Mouse (Mus musculus): Measurements from ENCODE around the gene Rsph14. TPM values are rescaled to one million over a fixed set of nuclear protein-coding genes. Genes with fewer than 3 reads are reported as not detected.
"Not testable (repeated sequence)": the region's sequence is repeated elsewhere in the genome, so short reads cannot be mapped to it uniquely, and the experiment has no call there.

Gene Rsph14
- total RNA-seq, 2 experiments from 2014 or later: 0.25 to 0.34 TPM

DNA sequence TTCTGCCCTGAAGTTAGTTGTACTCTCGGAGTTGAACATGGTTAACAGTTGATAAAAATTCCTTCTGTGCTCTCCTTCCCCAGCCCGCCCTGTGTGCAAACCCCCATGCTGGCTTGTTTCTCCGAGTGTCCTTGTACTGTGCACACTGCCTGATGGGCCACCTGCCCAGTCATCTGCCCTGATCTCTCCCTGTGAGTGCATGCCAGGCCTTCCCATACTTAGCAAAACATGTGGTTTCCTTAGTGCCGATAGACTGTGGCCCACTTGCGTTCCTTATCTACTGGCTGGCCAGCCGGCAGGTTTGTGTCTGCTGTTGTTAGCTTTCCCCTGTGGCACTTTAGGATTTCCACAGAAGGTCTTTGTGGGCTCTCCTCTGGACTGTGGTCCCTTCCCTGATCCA is 21.7 kb upstream of the Rsph14 start:
- DNase-seq (ENCODE audit: low spot score in 2 of 2): no peak

DNA sequence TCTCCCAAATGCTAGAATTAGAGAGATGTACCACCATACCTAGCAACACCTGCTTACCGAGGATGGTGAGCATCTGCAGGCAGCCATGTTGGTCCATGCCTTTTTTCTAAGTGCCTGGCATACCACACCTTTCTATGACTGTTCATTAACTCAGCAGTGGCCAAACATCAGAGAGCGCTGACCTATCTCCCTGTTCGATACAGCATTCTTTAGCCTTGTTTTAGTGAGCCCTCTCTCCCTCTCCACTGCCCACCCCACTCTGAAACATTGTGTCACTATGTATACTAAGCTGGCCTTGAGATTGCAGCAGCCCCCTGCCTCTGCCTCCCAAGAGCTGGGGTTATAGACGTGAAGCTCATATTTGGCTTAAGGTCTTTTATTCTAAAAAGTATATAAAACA is 21.3 kb upstream of the Rsph14 start:
- DNase-seq (ENCODE audit: low spot score in 2 of 2): no peak

DNA sequence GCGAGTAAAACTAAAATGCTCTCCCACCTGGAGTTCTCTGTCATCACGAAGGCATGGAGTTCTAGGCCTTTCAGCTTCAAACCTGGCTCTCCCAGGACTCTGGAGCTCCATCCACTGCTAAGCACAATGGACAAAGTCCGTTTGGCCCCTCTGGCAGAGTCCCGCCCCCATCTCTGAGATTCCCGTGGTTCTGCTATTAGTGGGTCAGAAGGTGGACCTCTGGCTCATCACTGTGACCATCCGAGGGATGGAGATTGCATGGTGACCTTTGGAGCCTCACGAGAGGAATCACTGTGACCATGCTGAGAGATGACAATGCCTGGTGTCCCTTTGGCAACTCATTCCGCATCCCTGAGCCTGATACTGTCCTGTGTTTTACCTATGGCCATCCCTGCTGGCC is 20.5 kb upstream of the Rsph14 start:
- no peak for DNase-seq (ENCODE audit: low spot score in 2 of 2)

DNA sequence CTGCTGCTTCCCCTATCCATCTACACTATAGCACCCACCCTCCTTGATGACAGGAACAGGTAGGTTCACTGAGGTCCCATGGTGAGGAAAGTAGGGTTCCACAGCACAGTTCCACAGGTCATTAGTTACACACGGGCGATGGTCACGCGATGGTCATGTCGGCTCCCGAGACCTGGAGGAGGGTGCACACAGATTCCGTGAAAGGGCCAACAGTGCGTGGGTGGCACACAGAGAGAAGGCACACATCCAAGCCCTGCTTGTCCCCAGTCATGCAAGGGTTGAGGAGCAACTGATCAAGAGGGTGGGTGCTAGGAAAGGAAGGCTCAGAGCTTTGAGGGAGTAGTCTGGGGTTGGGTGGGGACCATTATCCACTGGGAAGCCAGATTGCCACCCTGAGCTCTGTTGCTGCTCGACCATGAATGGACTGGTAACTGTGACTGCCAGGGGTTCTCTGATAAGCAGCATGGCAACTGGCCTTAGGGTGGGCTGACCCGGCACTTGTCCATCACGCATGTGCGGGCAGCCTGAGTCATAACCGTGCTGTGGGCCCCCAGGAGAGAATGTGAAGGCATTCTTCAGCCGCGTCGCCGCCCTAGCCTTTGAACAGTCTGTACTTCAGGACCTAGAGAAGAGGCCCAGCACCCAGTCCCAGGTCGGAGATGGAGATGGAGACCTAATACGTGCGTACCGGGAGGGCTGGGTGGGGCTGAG is 19.1 kb upstream of the Rsph14 start:
- DNase-seq (ENCODE audit: low spot score in 2 of 2): no peak

DNA sequence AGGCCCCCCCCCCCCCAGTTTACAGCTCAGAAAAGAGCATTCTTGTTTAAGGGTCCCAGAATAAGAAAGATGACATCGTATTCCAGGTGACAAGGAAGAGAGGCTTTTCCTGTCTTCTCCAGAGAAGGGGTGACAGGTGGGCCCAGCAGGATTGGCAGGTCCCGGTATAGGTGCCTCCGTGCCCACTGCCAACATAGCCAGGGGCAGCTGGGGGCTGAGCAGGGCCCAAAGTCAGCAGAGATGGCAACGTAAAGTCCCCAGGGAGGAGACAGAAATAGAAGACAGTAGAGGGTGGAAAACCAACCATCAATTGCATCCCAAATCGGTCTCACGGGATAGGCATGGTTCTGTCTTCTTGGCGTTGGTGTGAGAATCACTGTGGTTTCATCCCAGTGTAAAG is 16.3 kb upstream of the Rsph14 start:
- DNase-seq (ENCODE audit: low spot score in 2 of 2): no peak

DNA sequence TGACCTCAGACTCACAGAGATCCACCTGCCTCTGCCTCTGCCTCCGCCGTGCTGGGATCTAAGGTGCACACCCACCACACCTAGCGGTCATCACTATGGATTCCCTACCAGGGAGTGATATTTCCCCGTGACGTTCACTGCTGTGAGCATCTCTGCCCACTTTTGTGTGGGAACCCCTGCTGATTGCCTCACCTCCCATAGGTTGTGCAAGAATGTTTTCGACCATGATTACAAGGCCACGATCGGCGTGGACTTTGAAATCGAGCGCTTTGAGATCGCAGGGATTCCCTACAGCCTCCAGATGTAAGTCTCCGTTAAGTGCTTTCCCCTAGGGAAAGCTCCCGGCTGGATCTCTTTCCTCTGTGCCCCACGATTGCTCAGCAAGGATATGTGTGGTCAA is 13.4 kb upstream of the Rsph14 start:
- DNase-seq (ENCODE audit: low spot score in 2 of 2): no peak

DNA sequence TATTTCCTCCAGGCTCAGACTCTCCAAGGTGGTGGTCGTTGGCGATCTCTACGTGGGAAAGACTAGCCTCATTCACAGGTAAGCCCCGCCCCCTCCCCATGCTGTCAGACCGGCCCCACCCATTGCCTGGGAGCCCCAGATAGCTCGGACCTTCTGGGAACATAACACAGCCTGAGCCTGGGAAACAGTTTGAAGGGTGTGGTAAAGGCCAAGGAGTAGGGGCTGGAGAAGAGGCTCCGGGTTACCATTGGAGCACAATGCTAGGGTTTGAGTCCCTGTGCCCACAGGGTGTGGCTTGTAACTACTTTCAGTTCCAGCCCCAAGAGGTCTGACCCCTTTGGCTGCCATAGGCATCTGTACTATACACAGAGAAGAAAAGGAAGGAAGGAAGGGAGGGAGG is 12.1 kb upstream of the Rsph14 start:
- DNase-seq (ENCODE audit: low spot score in 2 of 2): no peak

DNA sequence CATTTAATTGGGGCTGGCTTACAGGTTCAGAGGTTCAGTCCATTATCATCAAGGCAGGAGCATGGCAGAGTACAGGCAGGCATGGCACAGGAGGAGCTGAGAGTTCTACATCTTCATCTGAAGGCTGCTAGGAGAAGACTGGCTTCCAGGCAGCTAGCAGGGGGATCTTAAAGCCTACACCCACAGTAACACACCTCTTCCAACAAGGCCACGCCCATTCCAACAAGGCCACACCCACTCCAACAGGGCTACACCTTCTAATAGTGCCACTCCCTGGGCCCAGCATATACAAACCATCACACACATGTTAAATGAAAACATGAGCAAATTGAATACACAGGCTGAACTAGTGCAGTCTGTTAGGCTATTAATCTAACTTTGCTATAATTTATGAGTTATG is 9.7 kb upstream of the Rsph14 start:
- not testable (repeated sequence) for DNase-seq (ENCODE audit: low spot score in 2 of 2)

DNA sequence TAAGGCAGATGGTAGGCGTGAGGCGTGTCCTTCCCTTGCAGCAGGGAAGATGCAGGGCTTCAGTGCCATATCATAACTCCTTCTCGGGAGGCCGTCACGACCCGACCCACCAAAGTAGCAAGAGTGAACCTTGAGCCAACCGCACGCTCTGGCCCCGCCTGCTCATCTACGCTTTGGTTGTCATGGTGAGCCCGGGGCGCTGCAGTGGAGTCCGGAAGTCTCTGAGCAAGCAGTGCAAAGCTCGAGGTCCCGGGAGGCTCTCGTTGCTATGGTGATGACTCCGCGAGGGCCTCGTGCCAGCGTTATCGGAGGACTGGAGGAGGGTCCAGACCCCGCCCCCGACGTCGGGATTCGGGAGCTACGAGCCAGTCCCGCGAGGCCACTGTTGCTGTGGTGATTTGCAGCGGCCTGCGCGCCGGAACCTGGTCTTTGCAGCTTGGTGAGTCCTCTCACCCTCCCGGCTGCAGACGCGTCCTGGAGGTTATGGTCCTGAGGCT is 4.5 kb upstream of the Rsph14 start, which contains the start of gene Rab36:
Rab36 (plus strand) TSS at position 176 of the 497 bp plus-strand sequence.
- peak; percentile 91 to 95 for DNase-seq (ENCODE audit: low spot score in 2 of 2)

DNA sequence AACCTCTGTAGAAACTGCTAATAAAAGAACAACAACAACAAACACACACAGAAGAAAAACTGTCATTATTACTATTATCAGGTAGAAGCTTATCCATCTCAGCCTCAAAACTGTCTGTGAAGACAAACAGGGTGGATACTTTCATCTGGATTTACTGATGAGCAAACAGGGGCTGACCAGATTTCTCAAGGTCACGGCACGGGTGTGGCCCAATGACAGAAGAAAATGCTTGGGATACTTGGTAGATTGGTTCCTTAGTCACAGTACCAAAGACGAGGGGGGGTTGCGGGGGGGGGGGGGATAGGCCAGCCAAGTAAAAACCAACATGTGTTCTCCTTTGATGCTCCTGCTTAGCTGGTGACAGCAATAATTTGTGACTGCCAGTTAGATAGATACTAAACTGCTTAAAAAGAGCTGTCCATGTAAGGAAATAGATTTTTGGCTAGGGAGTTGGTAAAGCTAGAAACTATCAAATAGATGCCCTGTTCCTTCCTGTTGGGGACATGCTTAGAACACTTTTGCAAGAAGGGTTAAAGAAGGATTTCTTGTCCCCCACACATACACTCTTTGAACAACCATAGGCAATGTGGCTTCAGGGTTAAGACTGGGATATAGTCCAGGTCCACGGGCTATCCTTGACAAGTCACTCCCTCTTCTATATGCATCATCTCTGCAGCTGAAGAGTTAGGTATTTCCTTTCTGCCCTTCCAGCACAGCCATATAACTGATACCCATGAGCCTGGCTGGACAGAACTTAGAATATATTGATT is 856 bp downstream of the Rsph14 start:
- no peak for DNase-seq (ENCODE audit: low spot score in 2 of 2)

DNA sequence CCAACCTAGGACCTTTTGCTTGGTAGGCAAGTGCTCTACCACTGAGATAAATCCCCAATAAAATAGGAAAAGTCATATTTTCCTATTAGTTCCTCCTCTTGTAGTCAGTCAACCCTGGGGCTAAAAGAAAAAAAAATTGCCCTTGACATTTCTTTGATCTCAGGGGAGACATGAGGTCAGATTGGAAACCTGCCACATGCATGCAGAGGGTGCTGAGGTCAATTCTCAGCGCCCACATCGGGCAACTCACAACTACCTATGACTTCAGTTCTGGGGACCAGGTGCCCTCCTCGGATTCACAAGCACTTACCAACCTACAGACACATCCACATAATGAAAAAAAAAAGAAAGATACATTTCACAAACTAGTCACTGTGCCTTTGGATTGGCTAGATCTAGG is 2.2 kb downstream of the Rsph14 start:
- DNase-seq (ENCODE audit: low spot score in 2 of 2): no peak

DNA sequence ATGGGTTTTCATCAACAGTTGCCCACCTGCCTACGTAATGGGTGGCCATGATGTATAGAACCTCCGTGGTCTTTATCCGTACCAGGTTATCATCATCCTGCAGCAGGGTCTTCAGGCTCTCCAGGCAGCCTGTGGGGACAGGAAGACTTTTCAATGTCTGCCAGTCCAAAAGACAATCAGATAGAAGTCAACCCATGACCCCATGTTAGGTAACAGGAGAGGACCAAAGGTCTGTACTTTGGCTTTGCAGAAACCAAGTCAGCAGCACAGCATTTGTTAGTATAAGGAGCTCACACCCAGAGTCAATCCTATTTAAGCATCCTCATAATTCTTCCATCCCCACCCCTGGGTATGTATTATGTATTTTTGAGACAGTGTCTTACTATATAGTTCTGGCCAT is 2.7 kb downstream of the Rsph14 start:
- DNase-seq (ENCODE audit: low spot score in 2 of 2): no peak

DNA sequence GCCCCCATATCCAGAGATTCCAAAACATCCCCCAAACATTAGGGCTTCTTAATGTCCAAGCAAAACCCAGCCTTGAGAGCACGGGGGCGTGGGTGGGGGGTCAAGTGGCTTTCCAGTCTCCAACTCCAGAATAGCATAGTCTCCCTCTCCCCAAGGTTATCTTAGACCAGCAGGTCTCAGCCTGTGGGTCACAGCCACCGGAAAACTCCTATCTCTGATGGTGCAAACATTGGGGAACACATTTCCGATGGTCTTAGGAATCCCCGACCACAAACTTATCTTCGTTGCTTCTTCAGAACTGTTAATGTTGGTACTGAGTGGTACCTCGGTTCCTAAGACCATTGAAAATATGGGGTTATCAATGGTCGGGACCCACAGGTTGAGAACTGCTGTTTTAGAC is 3.6 kb downstream of the Rsph14 start:
- no peak for DNase-seq (ENCODE audit: low spot score in 2 of 2)

DNA sequence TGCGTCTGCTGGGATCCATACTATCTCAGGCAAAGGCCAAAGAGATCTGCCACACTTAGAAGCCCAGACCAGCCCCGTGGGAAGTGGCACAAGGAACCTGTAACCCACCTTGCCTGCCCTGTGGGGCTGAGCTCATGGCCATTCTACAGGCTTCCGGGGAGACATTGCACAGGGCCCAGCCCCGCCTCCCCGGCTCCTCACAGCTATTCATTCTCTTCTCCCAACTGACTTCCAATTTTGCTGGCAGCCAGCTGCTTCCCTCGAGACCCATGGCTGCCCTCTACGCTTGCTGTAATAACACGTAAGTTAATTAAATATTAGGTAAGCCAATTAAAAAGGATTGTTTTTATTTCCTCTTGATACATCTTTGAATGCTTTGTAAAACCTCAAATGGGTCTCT is 5.9 kb downstream of the Rsph14 start:
- no peak for DNase-seq (ENCODE audit: low spot score in 2 of 2)

DNA sequence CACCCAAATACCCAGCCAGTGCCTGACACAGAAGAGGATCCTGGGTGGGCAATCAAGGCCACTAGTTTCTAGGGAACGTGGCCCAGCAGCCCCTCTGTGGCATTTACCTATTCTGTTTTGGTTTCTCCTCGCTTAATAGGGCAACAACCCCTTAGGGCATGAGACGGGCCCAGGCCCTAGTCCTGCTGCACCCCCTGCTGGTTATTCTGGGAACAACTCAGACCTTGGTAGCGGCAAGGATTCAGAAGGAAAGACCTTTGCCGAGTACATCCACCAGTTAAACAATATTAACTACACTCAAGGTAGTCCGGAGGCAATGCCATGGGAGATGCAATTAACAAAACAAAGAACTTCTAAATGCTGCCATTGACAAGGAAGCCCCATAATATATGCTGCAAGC is 11.2 kb downstream of the Rsph14 start:
- DNase-seq (ENCODE audit: low spot score in 2 of 2): peak; percentile 38 to 66

DNA sequence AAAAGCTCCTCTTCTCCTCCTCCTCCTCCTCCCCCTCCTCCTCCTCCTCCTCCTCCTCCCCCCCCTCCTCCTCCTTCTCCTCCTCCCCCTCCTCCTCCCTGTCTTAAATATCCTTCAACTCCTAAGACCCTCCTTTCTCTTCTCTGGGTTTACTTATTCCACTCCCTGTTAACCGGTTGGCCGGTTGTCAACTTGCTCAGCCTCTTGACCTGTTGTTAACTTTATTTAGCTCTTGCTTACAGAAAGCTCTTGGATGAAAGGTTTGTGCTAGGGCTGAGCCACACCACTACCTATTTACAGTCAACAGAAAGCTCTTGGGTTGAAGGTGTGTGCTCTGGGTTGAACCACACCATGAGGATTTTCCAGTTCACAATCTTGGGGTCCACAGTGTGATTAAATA is 12.1 kb downstream of the Rsph14 start:
- no peak for DNase-seq (ENCODE audit: low spot score in 2 of 2)

DNA sequence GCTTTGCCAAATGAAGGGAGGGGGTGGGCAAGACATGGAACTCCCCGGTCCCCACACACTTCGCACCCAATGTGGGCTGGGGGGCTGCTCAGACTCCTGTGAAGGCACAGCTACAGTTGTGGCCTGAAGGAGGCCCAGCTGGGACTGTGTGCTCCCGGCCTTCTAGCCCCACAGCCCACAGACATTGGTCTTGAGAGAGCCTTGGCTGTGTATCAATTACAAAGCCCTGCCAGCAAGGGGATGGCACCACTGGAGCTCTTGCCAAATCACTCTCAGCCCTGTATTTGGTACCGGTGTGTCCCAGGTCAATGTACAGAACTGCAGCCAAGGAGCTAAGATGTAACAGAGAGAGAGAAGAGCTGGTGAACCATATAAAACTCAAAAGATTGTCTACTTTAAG is 15.9 kb downstream of the Rsph14 start:
- no peak for DNase-seq (ENCODE audit: low spot score in 2 of 2)

DNA sequence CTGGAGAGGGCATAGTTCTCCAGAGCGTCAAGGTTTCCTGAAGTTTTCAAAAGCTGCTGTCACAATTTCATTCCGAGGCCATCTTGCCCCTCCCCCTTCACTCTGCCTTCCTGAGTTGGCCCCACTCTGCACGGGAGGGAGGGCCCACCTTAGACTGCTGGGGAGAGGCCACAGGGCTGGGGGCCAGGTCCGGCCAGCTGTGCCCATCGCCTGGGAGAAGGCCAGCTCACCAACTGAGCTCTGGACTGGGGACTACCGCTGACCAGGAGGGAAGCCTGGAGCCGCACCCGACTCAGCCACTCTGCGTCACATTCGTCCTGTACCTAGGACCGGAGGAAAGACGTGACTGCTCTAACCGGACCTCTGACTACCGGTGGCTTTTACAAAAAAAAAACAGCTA is 16.9 kb downstream of the Rsph14 start:
- DNase-seq (ENCODE audit: low spot score in 2 of 2): no peak

DNA sequence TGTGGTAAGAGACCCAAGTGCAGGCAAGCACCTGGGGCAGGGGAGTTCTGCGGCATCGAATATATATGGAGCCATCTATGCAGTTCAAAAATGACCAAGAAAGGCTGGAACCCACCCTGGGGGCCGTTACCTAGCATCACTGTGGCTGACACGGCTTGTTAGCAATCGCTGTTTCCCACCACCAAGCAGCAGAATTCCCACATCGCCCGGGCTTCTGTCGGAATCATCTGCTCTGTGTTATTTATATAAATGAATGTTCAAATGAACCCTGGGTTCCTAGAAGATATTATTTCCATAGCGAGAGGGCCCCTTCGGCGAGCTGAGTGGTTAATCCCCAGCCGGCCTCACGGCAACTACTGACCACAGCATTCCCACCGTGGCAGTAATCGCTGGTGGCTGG is 21.7 kb downstream of the Rsph14 start:
- DNase-seq (ENCODE audit: low spot score in 2 of 2): no peak

DNA sequence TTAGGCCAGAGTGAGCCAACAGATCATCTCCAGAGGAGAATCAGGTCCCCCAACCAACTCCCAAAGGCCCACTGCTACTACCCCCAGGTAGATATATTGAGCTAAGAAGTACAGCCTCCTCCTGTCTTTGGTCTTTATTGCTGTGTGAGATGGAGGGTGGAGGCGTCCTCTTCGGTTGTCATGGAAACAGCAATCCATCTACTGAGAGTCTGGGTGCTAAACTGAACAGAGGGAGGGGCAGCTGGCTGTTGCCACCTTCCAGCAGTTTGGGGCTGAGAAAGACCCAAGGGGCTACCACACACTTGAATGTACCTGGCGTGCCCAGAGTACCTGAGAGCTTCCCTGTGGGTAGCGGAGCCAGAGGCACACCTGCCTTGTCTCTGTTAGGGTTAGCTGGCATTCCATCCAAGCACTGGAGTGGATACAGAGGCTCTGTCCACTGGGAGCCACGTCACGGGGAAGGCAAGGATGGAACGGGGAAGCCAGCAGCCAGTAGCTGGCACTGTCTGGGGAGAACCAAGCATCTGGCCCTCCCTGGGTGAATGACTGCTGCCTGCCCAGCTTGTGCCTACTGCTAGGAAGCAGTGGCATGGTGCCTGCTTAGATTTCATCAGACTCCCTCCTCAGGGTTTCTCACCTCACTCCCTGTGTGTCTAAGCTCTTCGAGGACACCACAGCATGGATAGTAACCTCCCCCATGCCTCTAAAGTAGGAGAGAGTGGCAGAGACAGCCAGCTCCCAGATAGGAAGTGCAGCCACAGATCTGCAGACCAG is 25.3 kb downstream of the Rsph14 start:
- DNase-seq (ENCODE audit: low spot score in 2 of 2): no peak

DNA sequence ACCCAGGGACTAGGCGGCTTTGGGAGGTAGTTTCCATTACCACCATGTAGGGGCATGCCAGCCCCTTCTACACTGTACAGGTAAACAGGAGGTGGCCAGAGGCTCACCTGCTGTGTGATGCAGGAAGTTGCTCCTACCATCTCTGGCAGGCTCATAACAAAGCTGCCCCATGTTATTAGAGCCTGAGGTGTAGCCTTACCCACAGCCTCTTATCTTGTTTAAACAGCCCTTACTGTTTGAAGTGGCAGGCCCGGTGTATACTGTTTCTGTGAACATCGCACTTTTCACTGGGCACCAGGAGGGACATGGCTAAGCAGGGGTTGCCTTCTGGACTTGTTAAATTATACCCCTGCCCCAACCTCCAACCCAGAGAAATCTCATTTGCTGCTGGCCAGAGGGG is 28.3 kb downstream of the Rsph14 start:
- DNase-seq (ENCODE audit: low spot score in 2 of 2): no peak

DNA sequence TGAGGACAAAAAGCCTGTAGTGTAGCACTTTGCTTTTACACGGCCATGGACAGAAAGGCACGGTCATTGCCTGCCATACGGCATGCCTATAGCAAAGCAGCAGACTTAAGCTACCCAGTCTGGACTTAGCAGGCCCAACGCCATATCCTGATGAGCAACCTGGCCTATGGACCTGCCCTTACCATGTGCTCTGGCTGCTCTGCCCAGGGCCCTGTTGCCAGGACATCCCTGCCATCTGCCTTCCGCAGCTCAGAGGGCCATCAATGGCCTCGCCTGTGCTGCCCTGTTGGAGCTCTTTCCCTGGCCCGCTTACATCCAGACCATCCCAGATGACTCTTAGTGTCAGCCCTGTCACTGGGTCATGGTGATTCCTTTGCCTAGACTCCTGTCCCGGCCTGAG is 31.0 kb downstream of the Rsph14 start:
- DNase-seq (ENCODE audit: low spot score in 2 of 2): no peak
